ENCODE assay signal across 16 mouse cellular contexts in genomic region chr6:77811041-77811440, GRCm38 (mm10).
"Had no signal": no experiment of that assay in that cellular context is flagged by ENCODE, and none has a peak within 500 bp of the region (broad histone marks: within the 10 kb centered on the region; RNA-seq: fewer than 3 reads in every experiment).

No protein-coding gene starts in this region.

- H3K4me3 ChIP-seq: limb, embryonic 12.5 days; liver, embryonic 13.5 days; lung, embryonic 15.5 days; megakaryocyte, embryonic 14.5 days had no signal

- DNase-seq: kidney, adult 11 months; kidney, adult 9 months; kidney, postnatal 36 days; layer of hippocampus, adult 9-11 months; layer of hippocampus, postnatal 36 days; liver; liver, embryonic 13.5 days; liver, postnatal 0 days; lung, postnatal 14 days; thymus, postnatal 14 days had no signal

- H3K4me1 ChIP-seq: limb, embryonic 12.5 days; liver, embryonic 13.5 days; lung, embryonic 15.5 days; megakaryocyte, embryonic 14.5 days had no signal

- H3K36me3 ChIP-seq: limb, embryonic 12.5 days; liver, embryonic 13.5 days; lung, embryonic 15.5 days had no signal

- H3K4me2 ChIP-seq: limb, embryonic 12.5 days; liver, embryonic 13.5 days; lung, embryonic 15.5 days had no signal

- ATAC-seq: liver, postnatal 0 days had no signal

- H3K27me3 ChIP-seq: limb, embryonic 12.5 days; liver, embryonic 13.5 days; lung, embryonic 15.5 days; megakaryocyte, embryonic 14.5 days had no signal

- H3K27ac ChIP-seq: kidney, postnatal 0 days; limb, embryonic 12.5 days; liver, embryonic 13.5 days; lung, embryonic 15.5 days; macrophage; stomach, postnatal 0 days had no signal

- H3K9ac ChIP-seq: limb, embryonic 12.5 days; liver, embryonic 13.5 days; liver, postnatal 0 days; lung, embryonic 15.5 days had no signal

- H3K9me3 ChIP-seq: limb, embryonic 12.5 days; liver, embryonic 13.5 days; lung, embryonic 15.5 days had no signal
